Mouse (Mus musculus): ENCODE data around the gene Olfr669. TPM values are rescaled to one million over a fixed set of nuclear protein-coding genes. Genes with fewer than 3 reads are reported as not detected.
"Not testable (repeated sequence)": the region's sequence is repeated elsewhere in the genome, so short reads cannot be mapped to it uniquely, and the experiment has no call there.

Gene Olfr669
- not detected in 2 replicates for polyA plus RNA-seq (2016; fragmentation: Nextera tagmentation; extraction: Ambion mirVana)

- H3K27me3 ChIP-seq (replicated peaks): no peaks in the 10 kb centered on the region
- H3K9me3 ChIP-seq (replicated peaks): no peaks in the 10 kb centered on the region
- H3K36me3 ChIP-seq: no peaks in the 10 kb centered on the region
- H3K27ac ChIP-seq (ENCODE audit: poor library complexity, severe bottlenecking): no peak within 1 kb of the TSS
- H3K4me2 ChIP-seq: no peak within 1 kb of the TSS
- H3K4me3 ChIP-seq: no peak within 1 kb of the TSS
- H3K9ac ChIP-seq: no peak within 1 kb of the TSS
- WGBS: 86% methylated on average over 1 of the region's 1 CpGs
- ATAC-seq (ENCODE audit: insufficient number of reproducible peaks, low FRiP score): no peak
- H3K4me1 ChIP-seq (replicated peaks): no peaks in the 10 kb centered on the region
Measured at GRCm38 (mm10) chr7:104933940-104934339, at the start of gene Olfr669. TSS of gene Olfr669 (plus strand) at chr7:104934240.

DNA sequence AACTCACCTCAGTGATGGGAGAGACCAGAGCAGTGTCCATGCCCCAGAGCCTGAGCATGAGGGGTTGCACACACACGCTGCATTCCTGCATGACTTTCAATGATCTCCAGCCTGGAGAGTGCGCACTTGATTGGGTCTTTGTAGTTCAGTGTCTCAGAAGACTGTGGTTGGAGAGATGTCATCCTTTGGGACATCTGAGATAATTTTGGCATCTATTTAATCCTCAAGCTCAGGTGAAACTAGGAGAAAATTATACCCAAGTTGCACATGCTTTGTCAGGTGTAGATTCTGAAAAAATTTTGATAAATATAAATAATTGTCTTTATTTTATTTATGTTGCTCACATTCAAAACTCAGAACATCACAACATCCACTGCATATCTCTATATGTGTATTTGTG is 38.2 kb upstream of the Olfr669 start, which contains the start of gene Olfr666:
Olfr666 (minus strand) TSS at position 101 of the 400 bp plus-strand sequence.
- Histone ChIP-seq H3K9me3 (replicated peaks) (no peaks in the 10 kb centered on the region), H3K27me3 (replicated peaks) (no peaks in the 10 kb centered on the region), H3K36me3 (no peaks in the 10 kb centered on the region), H3K27ac (ENCODE audit: poor library complexity, severe bottlenecking) (no peak within 1 kb of the TSS), H3K4me2 (no peak within 1 kb of the TSS), H3K4me1 (replicated peaks) (no peaks in the 10 kb centered on the region), H3K4me3 (no peak within 1 kb of the TSS), H3K9ac (no peak within 1 kb of the TSS)
- 74% methylated on average over 2 of the region's 2 CpGs for WGBS
- no peak for ATAC-seq (ENCODE audit: insufficient number of reproducible peaks, low FRiP score)

DNA sequence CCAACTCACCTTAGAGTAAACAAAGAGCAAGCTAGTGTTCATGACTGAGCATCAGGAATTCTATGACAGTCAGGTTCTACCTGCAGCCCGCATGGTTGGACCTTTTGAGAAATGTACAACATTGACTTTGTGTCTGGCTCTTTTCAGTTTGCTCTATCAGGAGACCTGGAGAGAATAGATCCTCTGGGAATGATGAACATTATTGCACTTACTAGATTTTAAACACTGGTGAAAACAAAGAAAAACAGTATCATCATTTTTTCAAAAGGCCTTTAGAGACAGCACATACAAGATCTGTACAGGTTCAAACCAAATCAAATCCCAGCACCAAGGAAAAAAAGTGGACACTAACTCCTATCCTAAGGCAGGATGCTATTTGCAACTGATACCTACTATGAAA is 12.7 kb upstream of the Olfr669 start, which contains the start of gene Olfr667:
Olfr667 (minus strand) TSS at position 101 of the 400 bp plus-strand sequence.
- H3K9me3 ChIP-seq (replicated peaks): no peaks in the 10 kb centered on the region

GRCm38 (mm10) chr7:104927957-104928356 is 6.1 kb upstream of the Olfr669 start, which contains the start of gene Olfr668:
TSS of gene Olfr668 (minus strand) at chr7:104928057.
- Histone ChIP-seq H3K27ac (ENCODE audit: poor library complexity, severe bottlenecking) (no peak within 1 kb of the TSS), H3K4me2 (no peak within 1 kb of the TSS), H3K9ac (no peak within 1 kb of the TSS), H3K9me3 (replicated peaks) (no peaks in the 10 kb centered on the region), H3K36me3 (no peaks in the 10 kb centered on the region), H3K4me3 (no peak within 1 kb of the TSS), H3K4me1 (replicated peaks) (no peaks in the 10 kb centered on the region), H3K27me3 (replicated peaks) (no peaks in the 10 kb centered on the region)
- ATAC-seq (ENCODE audit: insufficient number of reproducible peaks, low FRiP score): no peak
- 57% methylated on average over 1 of the region's 1 CpGs for WGBS

More for the DNA sequence above, 12.7 kb upstream of the Olfr669 start, which contains the start of gene Olfr667:
- Histone ChIP-seq H3K4me2 (no peak within 1 kb of the TSS), H3K27me3 (replicated peaks) (no peaks in the 10 kb centered on the region), H3K9ac (no peak within 1 kb of the TSS), H3K4me1 (replicated peaks) (no peaks in the 10 kb centered on the region), H3K36me3 (no peaks in the 10 kb centered on the region), H3K4me3 (no peak within 1 kb of the TSS), H3K27ac (ENCODE audit: poor library complexity, severe bottlenecking) (no peak within 1 kb of the TSS)
- WGBS: 82% methylated on average over 1 of the region's 1 CpGs
- no peak for ATAC-seq (ENCODE audit: insufficient number of reproducible peaks, low FRiP score)

GRCm38 (mm10) chr7:104950234-104950633 is 16.2 kb downstream of the Olfr669 start:
- not testable (repeated sequence) for H3K9ac ChIP-seq; H3K9me3 ChIP-seq (replicated peaks); ATAC-seq (ENCODE audit: insufficient number of reproducible peaks, low FRiP score); H3K4me3 ChIP-seq; H3K4me2 ChIP-seq; H3K27me3 ChIP-seq (replicated peaks); H3K36me3 ChIP-seq; H3K27ac ChIP-seq (ENCODE audit: poor library complexity, severe bottlenecking); H3K4me1 ChIP-seq (replicated peaks)
- WGBS: 88% methylated on average over 16 of the region's 16 CpGs

DNA sequence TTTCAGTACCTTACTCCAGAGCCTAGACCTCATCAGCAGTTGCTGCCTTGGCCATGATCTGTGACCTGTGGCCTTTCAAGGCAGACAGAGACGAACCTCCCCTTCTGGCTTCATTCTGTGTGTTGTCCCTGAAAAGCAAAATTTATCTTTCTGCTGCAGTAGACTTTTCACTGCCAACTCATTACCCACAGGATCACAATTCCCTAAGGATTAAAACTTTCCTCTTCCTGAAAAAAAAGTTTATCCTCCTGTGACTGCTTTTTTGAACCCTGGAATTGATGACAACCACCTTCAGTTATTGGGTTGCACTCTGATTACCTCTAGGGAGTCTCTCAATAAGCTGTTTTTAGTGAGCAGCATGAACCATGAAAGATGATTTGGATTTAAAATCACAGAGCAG is 28.5 kb downstream of the Olfr669 start, which contains the start of gene Olfr670:
Olfr670 (minus strand) TSS at position 101 of the 400 bp plus-strand sequence.
- H3K4me1 ChIP-seq (replicated peaks): no peaks in the 10 kb centered on the region
- WGBS: 59% methylated on average over 1 of the region's 1 CpGs
- no peak within 1 kb of the TSS for H3K27ac ChIP-seq (ENCODE audit: poor library complexity, severe bottlenecking)
- H3K27me3 ChIP-seq (replicated peaks): no peaks in the 10 kb centered on the region
- 0 out of 2 replicates have a peak, but pooled peaks cover 2% of the 10 kb centered on the region for H3K9me3 ChIP-seq (replicated peaks)
- H3K36me3 ChIP-seq: no peaks in the 10 kb centered on the region
- H3K4me2 ChIP-seq: no peak within 1 kb of the TSS
- no peak for ATAC-seq (ENCODE audit: insufficient number of reproducible peaks, low FRiP score)
- H3K4me3 ChIP-seq: no peak within 1 kb of the TSS
- H3K9ac ChIP-seq: no peak within 1 kb of the TSS

DNA sequence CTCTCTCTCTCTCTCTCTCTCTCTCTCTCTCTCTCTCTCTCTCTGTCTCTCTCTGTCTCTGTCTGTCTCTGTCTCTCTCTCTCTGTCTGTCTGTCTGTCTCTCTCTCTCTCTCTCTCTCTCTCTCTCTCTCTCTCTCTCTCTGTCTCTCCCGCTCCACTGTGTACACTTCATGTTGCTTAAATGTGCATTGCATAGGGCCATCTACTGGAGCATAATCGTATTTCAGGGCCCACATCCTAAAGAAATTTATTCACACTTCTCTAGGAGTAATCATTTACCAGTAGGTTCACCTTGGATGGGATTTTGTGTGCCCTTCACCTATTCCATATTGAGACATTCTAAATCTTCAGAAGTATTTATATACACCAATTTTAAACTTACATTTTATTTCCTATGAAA is 38.5 kb downstream of the Olfr669 start:
- not testable (repeated sequence) for H3K9me3 ChIP-seq (replicated peaks); H3K27ac ChIP-seq (ENCODE audit: poor library complexity, severe bottlenecking); H3K9ac ChIP-seq; H3K4me2 ChIP-seq; H3K36me3 ChIP-seq; ATAC-seq (ENCODE audit: insufficient number of reproducible peaks, low FRiP score); H3K27me3 ChIP-seq (replicated peaks); H3K4me1 ChIP-seq (replicated peaks); H3K4me3 ChIP-seq
- 63% methylated on average over 2 of the region's 2 CpGs for WGBS

GRCm38 (mm10) chr7:104979026-104979425 is 45.0 kb downstream of the Olfr669 start, which contains the start of gene Olfr671:
TSS of gene Olfr671 (minus strand) at chr7:104979126.
- no peak within 1 kb of the TSS for H3K9ac ChIP-seq
- 69% methylated on average over 1 of the region's 1 CpGs for WGBS
- H3K9me3 ChIP-seq (replicated peaks): peaks cover 5% of the 10 kb centered on the region
- H3K36me3 ChIP-seq: no peaks in the 10 kb centered on the region
- H3K4me1 ChIP-seq (replicated peaks): no peaks in the 10 kb centered on the region
- no peak within 1 kb of the TSS for H3K27ac ChIP-seq (ENCODE audit: poor library complexity, severe bottlenecking)
- H3K4me2 ChIP-seq: no peak within 1 kb of the TSS
- no peak within 1 kb of the TSS for H3K4me3 ChIP-seq
- H3K27me3 ChIP-seq (replicated peaks): no peaks in the 10 kb centered on the region
- no peak for ATAC-seq (ENCODE audit: insufficient number of reproducible peaks, low FRiP score)

Other genes starting within 250 kb of the Olfr669 start
- not detected in 2 replicates for gene Olfr661, start 247.7 kb upstream of the Olfr669 start, polyA plus RNA-seq (2016; fragmentation: Nextera tagmentation; extraction: Ambion mirVana)
- not detected in 2 replicates for gene Usp17le, start 156.8 kb upstream of the Olfr669 start, polyA plus RNA-seq (2016; fragmentation: Nextera tagmentation; extraction: Ambion mirVana)
- not detected in 2 replicates for gene Usp17lb, start 91.6 kb upstream of the Olfr669 start, polyA plus RNA-seq (2016; fragmentation: Nextera tagmentation; extraction: Ambion mirVana)
- not detected in 2 replicates for gene Usp17la, start 77.2 kb upstream of the Olfr669 start, polyA plus RNA-seq (2016; fragmentation: Nextera tagmentation; extraction: Ambion mirVana)
- gene Olfr665, start 56.2 kb upstream of the Olfr669 start, polyA plus RNA-seq (2016; fragmentation: Nextera tagmentation; extraction: Ambion mirVana): not detected in 2 replicates
- not detected in 2 replicates for gene Olfr666, start 38.3 kb upstream of the Olfr669 start, polyA plus RNA-seq (2016; fragmentation: Nextera tagmentation; extraction: Ambion mirVana)
- gene Olfr667, start 12.8 kb upstream of the Olfr669 start, polyA plus RNA-seq (2016; fragmentation: Nextera tagmentation; extraction: Ambion mirVana): not detected in 2 replicates
- not detected in 2 replicates for gene Olfr668, start 6.2 kb upstream of the Olfr669 start, polyA plus RNA-seq (2016; fragmentation: Nextera tagmentation; extraction: Ambion mirVana)
- not detected in 2 replicates for gene Olfr670, start 28.4 kb downstream of the Olfr669 start, polyA plus RNA-seq (2016; fragmentation: Nextera tagmentation; extraction: Ambion mirVana)
- gene Olfr671, start 44.9 kb downstream of the Olfr669 start, polyA plus RNA-seq (2016; fragmentation: Nextera tagmentation; extraction: Ambion mirVana): not detected in 2 replicates
- not detected in 2 replicates for gene Olfr672, start 67.8 kb downstream of the Olfr669 start, polyA plus RNA-seq (2016; fragmentation: Nextera tagmentation; extraction: Ambion mirVana)
- not detected in 2 replicates for gene Olfr675, start 94.2 kb downstream of the Olfr669 start, polyA plus RNA-seq (2016; fragmentation: Nextera tagmentation; extraction: Ambion mirVana)
- gene Olfr676, start 98.5 kb downstream of the Olfr669 start, polyA plus RNA-seq (2016; fragmentation: Nextera tagmentation; extraction: Ambion mirVana): not detected in 2 replicates
- not detected in 2 replicates for gene Olfr677, start 117.1 kb downstream of the Olfr669 start, polyA plus RNA-seq (2016; fragmentation: Nextera tagmentation; extraction: Ambion mirVana)
- not detected in 2 replicates for gene Olfr678, start 130.2 kb downstream of the Olfr669 start, polyA plus RNA-seq (2016; fragmentation: Nextera tagmentation; extraction: Ambion mirVana)
- not detected in 2 replicates for gene Olfr679, start 147.0 kb downstream of the Olfr669 start, polyA plus RNA-seq (2016; fragmentation: Nextera tagmentation; extraction: Ambion mirVana)
- not detected in 2 replicates for gene Olfr680-ps1, start 158.6 kb downstream of the Olfr669 start, polyA plus RNA-seq (2016; fragmentation: Nextera tagmentation; extraction: Ambion mirVana)
- gene Olfr681, start 182.6 kb downstream of the Olfr669 start, polyA plus RNA-seq (2016; fragmentation: Nextera tagmentation; extraction: Ambion mirVana): not detected in 2 replicates
- not detected in 2 replicates for gene Olfr683, start 212.8 kb downstream of the Olfr669 start, polyA plus RNA-seq (2016; fragmentation: Nextera tagmentation; extraction: Ambion mirVana)
- gene Olfr684, start 229.4 kb downstream of the Olfr669 start, polyA plus RNA-seq (2016; fragmentation: Nextera tagmentation; extraction: Ambion mirVana): not detected in 2 replicates